Mouse (Mus musculus): ENCODE data around the gene Rps6kb2.
A peak's percentile ranks its signal among the peaks of the same experiment; 100 is the strongest.

Rps6kb2 gene

GRCm38 (mm10) chr19:4115816-4116215 lies 47.3 kb downstream of the Rps6kb2 start:
- DNase-seq, result no peak

- no peak for DNase-seq
Observed at GRCm38 (mm10) chr19:4115144-4115543, 48.0 kb downstream of the Rps6kb2 start.

GRCm38 (mm10) chr19:4114551-4114950 lies 48.6 kb downstream of the Rps6kb2 start:
- no peak for DNase-seq

DNA sequence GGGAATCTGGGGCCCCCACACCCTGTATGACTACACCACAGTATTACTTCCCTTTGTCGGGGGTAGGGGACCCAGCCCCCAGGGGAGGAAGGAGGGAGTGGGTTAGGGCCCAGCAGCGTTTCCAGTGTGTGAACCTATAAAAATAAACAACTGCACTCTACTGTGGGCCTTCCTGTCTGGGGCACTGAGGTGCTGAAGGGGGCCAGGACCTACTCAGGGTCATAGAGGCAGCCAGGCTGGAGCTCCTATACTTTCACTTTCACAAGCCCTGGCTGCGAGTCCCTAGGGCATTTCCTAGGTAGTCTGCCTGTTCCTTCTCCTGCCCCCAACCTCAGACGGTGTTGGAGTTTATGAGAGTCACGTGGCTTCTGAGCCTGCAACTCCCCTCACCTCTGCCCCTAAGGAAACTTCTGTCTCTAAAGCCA lies 49.3 kb downstream of the Rps6kb2 start:
- no peak for DNase-seq

- peak; percentile 94 for DNase-seq
Observed at GRCm38 (mm10) chr19:4113186-4113805, 49.9 kb downstream of the Rps6kb2 start.

DNA sequence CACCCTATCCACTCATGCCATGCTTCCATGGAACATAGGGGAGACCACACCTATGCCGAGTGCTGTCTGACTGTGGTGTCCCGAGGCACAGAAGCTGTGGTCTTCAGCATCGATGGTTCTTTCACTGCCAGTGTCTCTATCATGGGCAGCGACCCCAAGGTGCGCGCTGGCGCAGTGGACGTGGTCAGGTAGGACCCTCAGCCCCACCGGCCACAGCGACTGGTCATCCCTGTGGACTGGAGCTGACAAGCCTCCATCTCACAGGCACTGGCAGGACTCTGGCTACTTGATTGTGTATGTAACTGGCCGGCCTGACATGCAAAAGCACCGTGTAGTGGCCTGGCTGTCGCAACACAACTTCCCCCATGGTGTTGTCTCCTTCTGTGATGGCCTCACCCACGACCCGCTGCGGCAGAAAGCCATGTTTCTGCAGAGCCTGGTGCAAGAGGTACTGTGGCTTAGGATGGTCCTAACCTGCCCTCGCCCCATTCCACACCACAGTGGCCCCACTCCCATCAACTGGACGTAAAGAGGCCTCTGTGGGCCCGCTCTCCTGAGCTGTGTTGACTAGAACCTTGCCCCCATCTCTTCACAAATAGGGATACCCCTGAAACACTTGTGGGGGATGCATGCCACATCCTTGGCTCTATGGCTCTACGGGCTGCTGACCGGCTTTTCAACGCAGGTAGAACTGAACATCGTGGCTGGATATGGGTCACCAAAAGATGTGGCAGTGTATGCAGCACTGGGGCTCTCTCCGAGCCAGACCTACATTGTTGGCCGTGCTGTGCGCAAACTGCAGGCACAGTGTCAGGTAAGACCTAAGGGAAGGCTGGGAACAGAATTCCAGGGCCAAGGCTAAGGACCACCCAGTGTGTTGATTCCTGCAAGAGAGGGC lies 50.8 kb downstream of the Rps6kb2 start:
- DNase-seq, result no peak

- DNase-seq, result no peak
Observed at GRCm38 (mm10) chr19:4108535-4108934, 54.6 kb downstream of the Rps6kb2 start.

- DNase-seq, result no peak
Observed at GRCm38 (mm10) chr19:4106654-4107053, 56.5 kb downstream of the Rps6kb2 start.

- peak; percentile 54 for DNase-seq
Observed at GRCm38 (mm10) chr19:4104675-4105194, 58.4 kb downstream of the Rps6kb2 start.
